Mouse (Mus musculus) bone marrow macrophage, adult 2 months (primary cell): ENCODE results near the gene AA986860. TPM values are rescaled to one million over a fixed set of nuclear protein-coding genes. Genes with fewer than 3 reads are reported as not detected.

ENCODE experiments used
- H3K27ac ChIP-seq: 2 replicates; pipeline ENCODE4 v1.5.1; 2012; ENCODE audit warnings: low read depth, low read length; ENCODE audit not compliant: insufficient read depth
- H3K4me1 ChIP-seq: 2 replicates; pipeline ENCODE4 v1.6.1; 2012; ENCODE audit warnings: low read length; ENCODE audit not compliant: control insufficient read depth, insufficient read depth
- H3K4me3 ChIP-seq: 2 replicates; pipeline ENCODE4 v1.5.1; 2012; ENCODE audit warnings: mild to moderate bottlenecking, low read length, moderate library complexity; ENCODE audit not compliant: insufficient read depth
- CTCF ChIP-seq: IDR thresholded peaks from 2 replicates; pipeline ENCODE4 v1.5.1; 2012; ENCODE audit warnings: low read depth, mild to moderate bottlenecking, low read length, moderate library complexity
- POLR2A ChIP-seq: IDR thresholded peaks from 2 replicates; pipeline ENCODE4 v1.6.1; 2012; ENCODE audit warnings: mild to moderate bottlenecking, low read depth, low read length, borderline replicate concordance
- polyA plus RNA-seq: library from polyadenylated mRNA; stranded (reverse); fragments of >200 nt; gene quantifications from 2 replicates; pipeline ENCODE4 v1.2.4, GENCODE M21; 2012; ENCODE audit not compliant: missing spikeins, insufficient read depth, insufficient read length

AA986860 gene
- polyA plus RNA-seq, 1 experiment: 0.66 TPM

GRCm38 (mm10) chr1:130733671-130734070 lies 1.9 kb downstream of the AA986860 start:
- no peak for TF ChIP-seq CTCF
- TF ChIP-seq POLR2A: no peak
- Histone ChIP-seq H3K4me3 (no peak overlapping the region), H3K4me1 (no peaks in the 10 kb centered on the region), H3K27ac (no peak overlapping the region)

- no peaks in the 10 kb centered on the region for H3K4me1 ChIP-seq
- TF ChIP-seq POLR2A (no peak), CTCF (no peak)
- H3K4me3 ChIP-seq: no peak overlapping the region
- H3K27ac ChIP-seq: no peak overlapping the region
These were observed 2.7 kb downstream of the AA986860 start for GRCm38 (mm10) chr1:130734452-130734851.

DNA sequence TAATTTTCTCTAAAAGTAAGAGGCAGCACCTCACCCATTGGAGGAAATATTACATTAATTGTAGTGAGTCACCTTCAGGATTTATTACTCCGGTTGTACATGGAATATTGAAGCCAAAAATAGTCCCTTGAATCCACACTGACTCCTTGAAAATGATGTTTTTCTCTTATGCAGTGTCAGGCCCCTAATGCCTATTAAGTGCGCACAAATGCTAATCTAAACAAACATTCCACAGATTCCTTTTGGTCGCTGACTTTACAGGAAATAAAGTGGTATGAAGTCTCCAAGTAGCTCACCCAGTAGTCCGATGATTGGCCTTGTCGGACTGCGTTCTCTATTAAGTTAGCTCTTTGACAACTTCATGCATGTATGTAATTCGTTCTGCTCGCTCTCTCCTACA lies 3.1 kb downstream of the AA986860 start:
- H3K27ac ChIP-seq: no peak overlapping the region
- H3K4me1 ChIP-seq: no peaks in the 10 kb centered on the region
- TF ChIP-seq POLR2A (no peak), CTCF (no peak)
- H3K4me3 ChIP-seq: no peak overlapping the region

- H3K4me1 ChIP-seq: no peaks in the 10 kb centered on the region; the same call in 1 of the 2 replicates
- no peak overlapping the region for H3K27ac ChIP-seq
- TF ChIP-seq CTCF (no peak), POLR2A (no peak)
These were observed 5.7 kb downstream of the AA986860 start for GRCm38 (mm10) chr1:130737411-130737881.

GRCm38 (mm10) chr1:130737916-130738315 lies 6.1 kb downstream of the AA986860 start:
- H3K4me3 ChIP-seq: no peak overlapping the region
- H3K4me1 ChIP-seq: no peaks in the 10 kb centered on the region; the same call in 1 of the 2 replicates
- H3K27ac ChIP-seq: no peak overlapping the region
- TF ChIP-seq CTCF (no peak), POLR2A (no peak)

More at GRCm38 (mm10) chr1:130737411-130737881, 5.7 kb downstream of the AA986860 start:
- H3K4me3 ChIP-seq: no peak overlapping the region

GRCm38 (mm10) chr1:130738551-130739106 lies 6.9 kb downstream of the AA986860 start:
- TF ChIP-seq CTCF (no peak), POLR2A (no peak)
- no peak overlapping the region for H3K4me3 ChIP-seq
- H3K27ac ChIP-seq: no peak overlapping the region
- H3K4me1 ChIP-seq: no peaks in the 10 kb centered on the region; the same call in 1 of the 2 replicates

GRCm38 (mm10) chr1:130739636-130740035 lies 7.9 kb downstream of the AA986860 start:
- H3K27ac ChIP-seq: no peak overlapping the region
- TF ChIP-seq CTCF: no peak
- TF ChIP-seq POLR2A: no peak
- no peak overlapping the region for H3K4me3 ChIP-seq
- H3K4me1 ChIP-seq: no peaks in the 10 kb centered on the region; the same call in 1 of the 2 replicates

DNA sequence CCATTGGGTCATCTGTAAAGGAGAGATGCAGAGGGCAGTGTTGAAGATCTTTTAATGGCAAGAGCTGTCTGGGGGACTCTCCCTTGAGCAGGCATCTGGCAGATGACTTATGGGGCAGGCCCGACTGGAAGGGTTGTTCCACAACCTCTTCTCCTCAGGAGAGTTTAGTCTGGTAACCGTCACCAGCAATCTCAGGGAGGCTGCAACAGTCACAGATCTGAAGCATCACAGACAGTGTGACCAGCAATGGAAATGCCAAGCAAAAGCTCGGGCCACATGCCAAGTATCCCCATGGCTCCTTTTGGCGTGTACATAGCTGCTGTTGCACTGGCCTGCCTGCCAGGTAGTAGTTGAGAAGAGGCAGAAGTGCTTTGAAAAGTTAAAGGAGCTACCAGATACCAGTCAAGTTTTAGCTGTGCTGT lies 8.5 kb downstream of the AA986860 start:
- no peaks in the 10 kb centered on the region; the same call in 1 of the 2 replicates for H3K4me1 ChIP-seq
- TF ChIP-seq POLR2A: no peak
- TF ChIP-seq CTCF: no peak
- H3K4me3 ChIP-seq: no peak overlapping the region
- no peak overlapping the region for H3K27ac ChIP-seq

GRCm38 (mm10) chr1:130740781-130741720 lies 9.3 kb downstream of the AA986860 start:
- Histone ChIP-seq H3K27ac (no peak overlapping the region), H3K4me3 (no peak overlapping the region), H3K4me1 (no peaks in the 10 kb centered on the region; the same call in 1 of the 2 replicates)
- TF ChIP-seq CTCF (no peak), POLR2A (no peak)

GRCm38 (mm10) chr1:130742201-130742600 lies 10.4 kb downstream of the AA986860 start:
- TF ChIP-seq POLR2A: no peak
- no peak for TF ChIP-seq CTCF
- Histone ChIP-seq H3K4me1 (no peaks in the 10 kb centered on the region; the same call in 1 of the 2 replicates), H3K27ac (no peak overlapping the region), H3K4me3 (no peak overlapping the region)

- Histone ChIP-seq H3K4me1 (no peaks in the 10 kb centered on the region; the same call in 1 of the 2 replicates), H3K4me3 (no peak overlapping the region), H3K27ac (no peak overlapping the region)
- TF ChIP-seq POLR2A (no peak), CTCF (no peak)
These were observed 12.0 kb downstream of the AA986860 start for GRCm38 (mm10) chr1:130743775-130744174.
